ENCODE assay signal across 25 mouse cellular contexts in genomic region chr17:12495558-12495957, GRCm38 (mm10). TPM values are rescaled to one million over a fixed set of nuclear protein-coding genes. Genes with fewer than 3 reads are reported as not detected.
"Had no signal": no experiment of that assay in that cellular context is flagged by ENCODE, and none has a peak within 500 bp of the region (broad histone marks: within the 10 kb centered on the region; RNA-seq: fewer than 3 reads in every experiment).

No protein-coding gene starts in this region.

- H3K27me3 ChIP-seq: hindbrain, embryonic 12.5 days; kidney, embryonic 15.5 days; limb, embryonic 12.5 days had no signal

- H3K4me3 ChIP-seq: gastrocnemius, adult 2 months; heart, adult 2 months; heart, embryonic 10.5 days; heart, embryonic 12.5 days; hindbrain, embryonic 10.5 days; hindbrain, embryonic 12.5 days; kidney, embryonic 15.5 days; layer of hippocampus, adult 2 months; left cerebral cortex, adult 2 months; limb, embryonic 10.5 days; limb, embryonic 12.5 days had no signal

- H3K4me1 ChIP-seq: heart, embryonic 10.5 days; heart, embryonic 12.5 days; hindbrain, embryonic 10.5 days; hindbrain, embryonic 12.5 days; kidney, embryonic 15.5 days had no signal

- DNase-seq: gastrocnemius, adult 2 months; gastrocnemius, postnatal 10 days; gastrocnemius, postnatal 36 days; heart, adult 11 months; heart, adult 2 months; heart, postnatal 4 days; kidney, adult 11 months; kidney, adult 2 months; kidney, adult 9 months; kidney, postnatal 25 days; liver had no signal

- H3K27ac ChIP-seq: gastrocnemius, adult 2 months; heart, adult 2 months; heart, embryonic 10.5 days; hindbrain, embryonic 10.5 days; hindbrain, embryonic 12.5 days; hindbrain, embryonic 14.5 days; kidney, embryonic 15.5 days; kidney, postnatal 0 days; layer of hippocampus, adult 2 months; left cerebral cortex, adult 2 months; limb, embryonic 10.5 days; limb, embryonic 12.5 days had no signal

- H3K9ac ChIP-seq: heart, embryonic 12.5 days; hindbrain, embryonic 12.5 days; hindbrain, embryonic 14.5 days; kidney, embryonic 15.5 days; limb, embryonic 12.5 days had no signal

- H3K4me2 ChIP-seq: heart, embryonic 12.5 days; hindbrain, embryonic 12.5 days; hindbrain, embryonic 14.5 days; kidney, embryonic 15.5 days; limb, embryonic 12.5 days; liver, embryonic 11.5 days had no signal

- ATAC-seq: hindbrain, embryonic 16.5 days; inflammation-experienced regulatory T-cells, adult 6 months had no signal

- H3K36me3 ChIP-seq: heart, embryonic 10.5 days; heart, embryonic 12.5 days; hindbrain, embryonic 10.5 days; hindbrain, embryonic 12.5 days; kidney, embryonic 15.5 days; limb, embryonic 10.5 days; limb, embryonic 12.5 days had no signal

- H3K9me3 ChIP-seq: heart, embryonic 10.5 days; hindbrain, embryonic 10.5 days; hindbrain, embryonic 12.5 days; kidney, embryonic 15.5 days; limb, embryonic 10.5 days; limb, embryonic 12.5 days had no signal

RNA-seq across cellular contexts. Expression of gene Slc22a3, which starts 11.9 kb away (rescaled TPM):
- polyA plus RNA-seq: limb, embryonic 10.5 days had no signal
